Mouse (Mus musculus) B cell, adult 67 days (primary cell): ENCODE measurements around the gene Gm19426. TPM values are rescaled to one million over a fixed set of nuclear protein-coding genes. Genes with fewer than 3 reads are reported as not detected.

Experiments
- total RNA-seq, 2 experiments: library from RNA; stranded (reverse); gene quantifications; 4 replicates each; pipeline ENCODE4 v1.2.4; 2023

Gm19426 gene
- total RNA-seq: not detected

GRCm38 (mm10) chr2:84743561-84743960 is at the start of gene Gm19426:
Gene Gm19426 (minus strand): TSS chr2:84743655.

DNA sequence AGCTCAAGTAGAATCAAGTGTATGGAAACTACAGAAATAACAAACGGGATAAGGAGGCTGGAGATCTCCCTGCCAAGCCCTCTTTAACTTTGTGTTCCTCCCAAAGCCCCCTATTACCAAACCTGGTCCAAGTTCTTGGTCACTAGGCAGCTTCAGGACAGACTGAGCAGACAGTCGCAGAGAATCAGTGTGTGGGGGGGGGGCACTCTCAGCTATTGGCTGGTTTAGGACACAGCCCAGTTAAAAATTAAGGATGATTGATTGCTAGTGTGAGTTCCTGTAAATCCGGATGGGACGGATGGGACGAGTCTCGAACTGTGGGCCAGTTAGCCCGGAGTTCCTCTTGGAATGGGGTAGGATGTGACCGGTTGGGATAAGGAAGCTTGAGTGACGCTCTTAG is 31.8 kb upstream of the Gm19426 start, which contains the start of gene Serping1:
Gene Serping1, minus strand, starts transcription at position 204 of the 400 bp plus-strand sequence.

GRCm38 (mm10) chr2:84733579-84734300 is 9.7 kb downstream of the Gm19426 start, which contains the start of gene Ypel4:
Gene Ypel4 (plus strand): TSS chr2:84734058.

GRCm38 (mm10) chr2:84727172-84727858 is 16.1 kb downstream of the Gm19426 start, which contains the start of gene Clp1:
Gene Clp1 (minus strand): TSS chr2:84727350.

GRCm38 (mm10) chr2:84714811-84715561 is 28.5 kb downstream of the Gm19426 start, which contains the start of gene Zdhhc5:
Gene Zdhhc5 (minus strand): TSS chr2:84715180.

Other genes starting within 250 kb of the Gm19426 start
- 1 to 10 TPM; 3.5 to 4.8 TPM for gene Ctnnd1, start 92.9 kb downstream of the Gm19426 start, total RNA-seq
- not detected for gene Btbd18, start 84.6 kb downstream of the Gm19426 start, total RNA-seq
- gene Selenoh, start 72.9 kb downstream of the Gm19426 start, total RNA-seq: 10 to 100 TPM; 41.3 to 53.3 TPM
- gene Gm28635, start 65.6 kb downstream of the Gm19426 start, total RNA-seq: not detected
- 10 to 100 TPM; 19.3 to 19.8 TPM for gene Med19, start 65.3 kb downstream of the Gm19426 start, total RNA-seq
- gene Tmx2, start 64.5 kb downstream of the Gm19426 start, total RNA-seq: 10 to 100 TPM; 46.0 to 47.6 TPM
- gene Zdhhc5, start 28.5 kb downstream of the Gm19426 start, total RNA-seq: 10 to 100 TPM; 58.9 to 60.5 TPM
- 10 to 100 TPM; 23.8 to 30.5 TPM for gene Clp1, start 16.3 kb downstream of the Gm19426 start, total RNA-seq
- not detected for gene Ypel4, start 9.6 kb downstream of the Gm19426 start, total RNA-seq
- under 1 TPM in 1 of 2 experiments, not detected in 1; 0.29 TPM for gene Serping1, start 31.8 kb upstream of the Gm19426 start, total RNA-seq
- 10 to 100 TPM; 11.8 to 13.3 TPM for gene Ube2l6, start 55.2 kb upstream of the Gm19426 start, total RNA-seq
- gene Smtnl1, start 79.0 kb upstream of the Gm19426 start, total RNA-seq: not detected
- 10 to 100 TPM; 18.6 to 21.9 TPM for gene Timm10, start 83.3 kb upstream of the Gm19426 start, total RNA-seq
- gene Slc43a1, start 95.2 kb upstream of the Gm19426 start, total RNA-seq: 1 to 10 TPM; 5.4 to 8.1 TPM
- under 1 TPM in 1 of 2 experiments, not detected in 1; 0.55 TPM for gene Rtn4rl2, start 143.1 kb upstream of the Gm19426 start, total RNA-seq
- gene Slc43a3, start 192.9 kb upstream of the Gm19426 start, total RNA-seq: 1 to 10 TPM; 5.3 to 7.5 TPM
- 1 to 10 TPM in 1 of 2 experiments, not detected in 1; 1.4 TPM for gene Prg2, start 236.8 kb upstream of the Gm19426 start, total RNA-seq
- not detected for gene Prg3, start 244.6 kb upstream of the Gm19426 start, total RNA-seq